Mouse (Mus musculus) liver, postnatal 0 days (tissue): ENCODE measurements around the gene Sptbn4. TPM values are rescaled to one million over a fixed set of nuclear protein-coding genes. Genes with fewer than 3 reads are reported as not detected.
A peak's percentile ranks its signal among the peaks of the same experiment; 100 is the strongest.

ENCODE experiments used
- ATAC-seq: fragments of 200-750 bp; cut with Nextera tagmentation; 2 replicates; pipeline ENCODE4 v1.8.0; 2017; ENCODE audit warnings: mild to moderate bottlenecking, moderate library complexity
- DNase-seq: peaks from one replicate; pipeline ENCODE4 v3.0.0-alpha.2; 2016
- H3K27ac ChIP-seq: fragments of 300-500 bp; sonication (generic); 2 replicates; pipeline ENCODE4 v1.5.1; 2014; ENCODE audit warnings: antibody characterized with exemption, moderate library complexity, mild to moderate bottlenecking, low read depth
- H3K27me3 ChIP-seq: fragments of 300-500 bp; sonication (generic); 2 replicates; pipeline ENCODE4 v1.6.1; 2014; ENCODE audit warnings: low read length, control low read depth, mixed read lengths; ENCODE audit not compliant: insufficient read depth
- H3K36me3 ChIP-seq: fragments of 300-500 bp; sonication (generic); replicated peaks from 2 replicates; pipeline ENCODE4 v1.6.1; 2014; ENCODE audit warnings: mild to moderate bottlenecking, control low read depth, low read length, moderate library complexity, mixed read lengths; ENCODE audit not compliant: insufficient read depth
- H3K4me1 ChIP-seq: fragments of 300-500 bp; sonication (generic); 2 replicates; pipeline ENCODE4 v1.6.1; 2014; ENCODE audit warnings: antibody characterized with exemption, mild to moderate bottlenecking, control low read depth; ENCODE audit not compliant: insufficient read depth
- H3K4me2 ChIP-seq: fragments of 300-500 bp; sonication (generic); 2 replicates; pipeline ENCODE4 v1.6.1; 2014; ENCODE audit warnings: low read depth, mild to moderate bottlenecking, low read length, moderate library complexity, mixed read lengths
- H3K4me3 ChIP-seq: fragments of 300-500 bp; sonication (generic); 2 replicates; pipeline ENCODE4 v1.5.1; 2014; ENCODE audit warnings: low read depth, low read length
- H3K9ac ChIP-seq: fragments of 300-500 bp; sonication (generic); replicated peaks from 2 replicates; pipeline ENCODE4 v1.6.1; 2014; ENCODE audit warnings: mild to moderate bottlenecking, moderate library complexity
- H3K9me3 ChIP-seq: fragments of 300-500 bp; sonication (generic); 2 replicates; pipeline ENCODE4 v1.6.1; 2016; ENCODE audit warnings: mild to moderate bottlenecking, control low read depth, low read length, mixed read lengths
- CTCF ChIP-seq: sonication (generic); IDR thresholded peaks from 2 replicates; pipeline ENCODE4 v1.5.1; 2016; ENCODE audit warnings: antibody characterized with exemption, low read depth
- EP300 ChIP-seq: IDR thresholded peaks from 2 replicates; pipeline ENCODE4 v1.6.1; 2016; ENCODE audit warnings: antibody characterized with exemption, low read depth, mild to moderate bottlenecking
- WGBS: fragments of 180-500 bp; shearing (Covaris S2); extraction: QIAGEN DNeasy Blood & Tissue Kit; methylation state at CpG from one replicate; pipeline ENCODE4 v1.1.7; 2014; ENCODE audit not compliant: insufficient replicate concordance; 5-methylcytosine and 5-hydroxymethylcytosine counted together
- polyA plus RNA-seq: library from polyadenylated mRNA; unstranded; fragments of >200 nt; fragmentation: Nextera tagmentation; extraction: Ambion mirVana; gene quantifications from 2 replicates; pipeline ENCODE4 v1.2.1, GENCODE M21; 2015

Gene Sptbn4
- polyA plus RNA-seq, 1 experiment from 2014 or later, result 0.02 TPM

GRCm38 (mm10) chr7:27356248-27356647 is 91.2 kb downstream of the Sptbn4 start:
- Histone ChIP-seq H3K27ac (peak overlapping the region; percentile 85), H3K4me2 (peak overlapping the region; percentile 86), H3K4me1 (peaks cover 30% of the 10 kb centered on the region), H3K9ac (peak overlapping the region; percentile 65), H3K27me3 (no peaks in the 10 kb centered on the region), H3K4me3 (peak overlapping the region; percentile 75), H3K9me3 (no peaks in the 10 kb centered on the region), H3K36me3 (peaks cover 5% of the 10 kb centered on the region)
- DNase-seq, result no peak
- WGBS, result 3% methylated on average over 16 of the region's 16 CpGs
- peak; percentile 28 for ATAC-seq
- no peak for TF ChIP-seq CTCF
- TF ChIP-seq EP300, result no peak

GRCm38 (mm10) chr7:27355745-27356240 is 91.7 kb downstream of the Sptbn4 start, which contains the start of gene Shkbp1:
Gene Shkbp1 (minus strand): TSS chr7:27356019.
- Histone ChIP-seq H3K4me2 (peak within 1 kb of the TSS; percentile 86), H3K27me3 (no peaks in the 10 kb centered on the region), H3K4me3 (peak within 1 kb of the TSS; percentile 75), H3K27ac (peak within 1 kb of the TSS; percentile 85), H3K4me1 (peaks cover 27% of the 10 kb centered on the region), H3K36me3 (peaks cover 5% of the 10 kb centered on the region), H3K9ac (peak within 1 kb of the TSS; percentile 65), H3K9me3 (no peaks in the 10 kb centered on the region)
- no peak for TF ChIP-seq EP300
- TF ChIP-seq CTCF, result no peak
- DNase-seq (peak; percentile 91), ATAC-seq (peak; percentile 92)
- WGBS, result under 1% methylated on average over 34 of the region's 34 CpGs

- Histone ChIP-seq H3K27ac (0 out of 2 replicates have a peak overlapping the region, but pooled peaks have one; percentile 20), H3K9me3 (no peaks in the 10 kb centered on the region), H3K4me2 (peak overlapping the region; percentile 86), H3K4me3 (peak overlapping the region; percentile 75), H3K9ac (peak overlapping the region; percentile 65), H3K36me3 (peaks cover 10% of the 10 kb centered on the region), H3K27me3 (no peaks in the 10 kb centered on the region), H3K4me1 (peaks cover 27% of the 10 kb centered on the region)
- ATAC-seq, result no peak
- DNase-seq, result no peak
- TF ChIP-seq CTCF (no peak), EP300 (no peak)
- 12% methylated on average over 14 of the region's 14 CpGs for WGBS
Measured at GRCm38 (mm10) chr7:27355261-27355660, 92.2 kb downstream of the Sptbn4 start.

- H3K4me1 ChIP-seq, result peaks cover 27% of the 10 kb centered on the region
- H3K9ac ChIP-seq, result peak overlapping the region; percentile 65; the same call in 1 of the 2 replicates
- no peak overlapping the region for H3K27ac ChIP-seq
- H3K36me3 ChIP-seq, result peaks cover 11% of the 10 kb centered on the region
- H3K27me3 ChIP-seq, result no peaks in the 10 kb centered on the region
- peak overlapping the region; percentile 86 for H3K4me2 ChIP-seq
- peak overlapping the region; percentile 75 for H3K4me3 ChIP-seq
- no peaks in the 10 kb centered on the region for H3K9me3 ChIP-seq
- TF ChIP-seq CTCF, result no peak
- TF ChIP-seq EP300, result no peak
- DNase-seq (no peak), ATAC-seq (no peak)
- 42% methylated on average over 4 of the region's 4 CpGs for WGBS
Measured at GRCm38 (mm10) chr7:27354783-27355182, 92.7 kb downstream of the Sptbn4 start.

- H3K4me3 ChIP-seq, result no peak overlapping the region
- peaks cover 27% of the 10 kb centered on the region for H3K4me1 ChIP-seq
- H3K36me3 ChIP-seq, result peaks cover 11% of the 10 kb centered on the region
- no peak for ATAC-seq
- DNase-seq, result no peak
- WGBS, result 44% methylated on average over 6 of the region's 6 CpGs
- no peaks in the 10 kb centered on the region for H3K27me3 ChIP-seq
- H3K27ac ChIP-seq, result no peak overlapping the region
- no peak overlapping the region for H3K9ac ChIP-seq
- H3K9me3 ChIP-seq, result no peaks in the 10 kb centered on the region
- TF ChIP-seq EP300 (no peak), CTCF (no peak)
- H3K4me2 ChIP-seq, result peak overlapping the region; percentile 86
Measured at GRCm38 (mm10) chr7:27354144-27354543, 93.3 kb downstream of the Sptbn4 start.

- H3K4me3 ChIP-seq, result no peak overlapping the region
- peak; percentile 36; the same call in 1 of the 2 replicates for ATAC-seq
- DNase-seq, result no peak
- H3K9me3 ChIP-seq, result no peaks in the 10 kb centered on the region
- no peak overlapping the region for H3K27ac ChIP-seq
- H3K27me3 ChIP-seq, result no peaks in the 10 kb centered on the region
- 44% methylated on average over 6 of the region's 6 CpGs for WGBS
- peaks cover 9% of the 10 kb centered on the region for H3K36me3 ChIP-seq
- H3K4me1 ChIP-seq, result no peaks in the 10 kb centered on the region
- TF ChIP-seq CTCF (no peak), EP300 (no peak)
- H3K9ac ChIP-seq, result no peak overlapping the region
- no peak overlapping the region for H3K4me2 ChIP-seq
Measured at GRCm38 (mm10) chr7:27345444-27345843, 102.0 kb downstream of the Sptbn4 start.
